Mouse (Mus musculus): ENCODE data around the gene Ppa2. TPM values are rescaled to one million over a fixed set of nuclear protein-coding genes. Genes with fewer than 3 reads are reported as not detected.

The Ppa2 gene
- total RNA-seq (2023), result 23.8 TPM

DNA sequence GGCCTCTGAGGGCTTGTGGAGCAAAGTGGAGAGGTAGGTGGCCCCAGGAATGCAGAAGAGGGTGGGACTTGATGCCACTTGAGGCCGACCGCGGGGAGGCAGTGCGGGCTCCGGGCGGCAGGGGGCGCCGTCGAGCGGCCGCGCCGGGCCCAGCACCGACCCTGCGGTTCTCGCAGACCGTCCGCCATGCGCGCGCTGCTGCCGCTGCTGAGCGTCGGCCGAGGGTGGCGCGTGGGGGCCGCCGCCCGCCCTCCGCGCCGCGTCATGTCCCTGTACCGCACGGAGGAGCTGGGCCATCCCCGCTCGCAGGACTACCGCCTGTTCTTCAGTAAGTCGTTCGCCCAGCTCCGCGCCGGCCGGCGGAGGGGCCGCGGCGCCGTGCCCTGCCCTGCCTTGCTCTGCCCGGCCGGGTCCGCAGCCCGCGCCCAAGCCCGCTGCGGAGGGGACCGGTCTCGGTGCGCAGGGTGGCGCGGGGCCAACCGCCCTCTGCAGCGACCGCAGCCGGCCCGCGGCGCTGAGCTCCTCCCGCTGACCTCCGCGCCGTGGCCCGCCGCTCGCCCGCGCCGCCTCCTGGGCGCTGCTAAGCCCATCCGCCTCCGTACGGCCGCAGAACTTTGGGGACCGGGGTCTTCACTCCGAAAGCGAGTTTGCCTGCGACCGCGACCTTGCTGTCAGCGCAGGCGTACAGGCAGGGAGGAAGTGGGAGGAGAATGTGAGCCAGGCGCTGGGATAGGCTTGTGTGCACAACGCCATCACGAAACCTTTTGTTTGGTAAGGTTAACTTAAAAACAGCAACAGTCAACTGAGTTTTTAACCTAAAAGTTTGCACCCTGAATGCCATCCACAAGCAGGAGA is at the start of gene Ppa2:
TSS of gene Ppa2 (plus strand) at position 157 of the 855 bp plus-strand sequence.

Other genes starting within 250 kb of the Ppa2 start
- gene Ints12, start 218.3 kb upstream of the Ppa2 start, total RNA-seq (2023), result 20.2 TPM
- gene Gstcd, start 218.1 kb upstream of the Ppa2 start, total RNA-seq (2023), result 18.8 TPM
- gene Arhgef38, start 75.2 kb upstream of the Ppa2 start, total RNA-seq (2023), result not detected
- gene Tet2, start 235.0 kb downstream of the Ppa2 start, total RNA-seq (2023), result 88.7 TPM

All from CD4-positive naive resting alpha-beta T cell, adult 76 days (primary cell).